Mouse (Mus musculus) midbrain, embryonic 10.5 days (tissue): ENCODE data around the gene Kcng4. TPM values are rescaled to one million over a fixed set of nuclear protein-coding genes. Genes with fewer than 3 reads are reported as not detected.

Source experiments
- DNase-seq: peaks from one replicate; pipeline ENCODE4 v3.0.0-alpha.2; 2017; ENCODE audit warnings: low spot score
- H3K27ac ChIP-seq: fragments of 300-500 bp; sonication (generic); replicated peaks from 2 replicates; pipeline ENCODE4 v1.5.1; 2016; ENCODE audit warnings: mild to moderate bottlenecking
- H3K27me3 ChIP-seq: fragments of 300-500 bp; sonication (generic); 2 replicates; pipeline ENCODE4 v1.6.1; 2016; ENCODE audit warnings: low read depth, mild to moderate bottlenecking; ENCODE audit not compliant: poor library complexity, severe bottlenecking
- H3K36me3 ChIP-seq: fragments of 300-500 bp; sonication (generic); 2 replicates; pipeline ENCODE4 v1.6.1; 2016; ENCODE audit warnings: mild to moderate bottlenecking, moderate library complexity
- H3K4me1 ChIP-seq: fragments of 300-500 bp; sonication (generic); 2 replicates; pipeline ENCODE4 v1.6.1; 2016
- H3K4me3 ChIP-seq: fragments of 300-500 bp; sonication (generic); 2 replicates; pipeline ENCODE4 v1.5.1; 2016; ENCODE audit warnings: mild to moderate bottlenecking, moderate library complexity
- H3K9me3 ChIP-seq: fragments of 300-500 bp; sonication (generic); replicated peaks from 2 replicates; pipeline ENCODE4 v1.6.1; 2016; ENCODE audit warnings: mild to moderate bottlenecking
- WGBS: fragments of 180-500 bp; shearing (Covaris S2); methylation state at CpG from one replicate; pipeline ENCODE4 v1.1.7; 2016; 5-methylcytosine and 5-hydroxymethylcytosine counted together
- polyA plus RNA-seq: library from polyadenylated mRNA; unstranded; fragments of >200 nt; fragmentation: Nextera tagmentation; extraction: Ambion mirVana; gene quantifications from 2 replicates; pipeline ENCODE4 v1.2.1, GENCODE M21; 2016

The Kcng4 gene
- polyA plus RNA-seq, 1 experiment from 2014 or later: 0.19 TPM

DNA sequence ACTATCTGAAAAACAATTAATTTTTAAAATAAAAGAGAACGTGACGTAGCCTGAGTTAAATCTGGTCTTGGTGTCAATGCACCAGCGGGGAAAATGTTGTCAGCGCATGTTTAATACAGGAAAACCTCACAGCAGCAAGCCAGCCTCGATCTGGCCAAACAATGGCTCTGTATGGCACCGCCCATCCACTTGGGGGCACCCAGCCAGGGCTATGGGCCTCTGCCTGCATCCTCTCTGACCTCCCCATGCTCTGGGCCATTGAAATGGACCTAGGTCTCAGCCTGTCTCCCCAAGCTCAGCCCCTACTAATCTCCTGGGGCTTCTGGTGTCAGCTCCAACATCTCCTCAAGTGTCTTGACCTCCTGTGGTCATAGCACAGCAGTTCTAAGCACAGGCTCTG lies 26.4 kb upstream of the Kcng4 start:
- Histone ChIP-seq H3K27me3 (peaks cover 6% of the 10 kb centered on the region), H3K36me3 (no peaks in the 10 kb centered on the region), H3K27ac (peak overlapping the region; percentile 55; the same call in 1 of the 2 replicates), H3K9me3 (no peaks in the 10 kb centered on the region; the same call in 1 of the 2 replicates), H3K4me1 (peaks cover 66% of the 10 kb centered on the region), H3K4me3 (no peak overlapping the region)
- 72% methylated on average over 6 of the region's 6 CpGs for WGBS
- DNase-seq: no peak

DNA sequence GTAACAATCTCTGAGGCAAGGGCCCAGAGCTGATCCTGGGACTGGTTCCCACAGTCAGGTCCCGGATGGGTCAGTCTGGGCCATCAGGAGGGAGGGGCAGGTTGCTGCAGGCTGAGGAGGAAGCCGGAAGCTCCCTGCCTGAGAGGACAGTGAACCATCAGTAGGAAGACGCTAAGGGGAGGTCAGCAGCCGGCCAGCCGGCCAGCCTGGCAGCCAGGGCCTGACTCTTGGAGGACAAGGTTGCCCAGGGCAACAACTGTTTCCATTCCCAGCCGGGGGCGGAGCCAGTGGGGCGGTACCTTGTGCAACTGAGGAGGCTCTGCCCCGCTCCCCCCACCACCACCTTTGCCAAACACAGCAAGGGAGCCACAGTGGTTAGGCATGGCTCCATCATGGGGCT lies 25.6 kb upstream of the Kcng4 start:
- Histone ChIP-seq H3K36me3 (no peaks in the 10 kb centered on the region), H3K4me3 (peak overlapping the region; percentile 16; the same call in 1 of the 2 replicates), H3K4me1 (peaks cover 60% of the 10 kb centered on the region), H3K9me3 (no peaks in the 10 kb centered on the region; the same call in 1 of the 2 replicates), H3K27me3 (no peaks in the 10 kb centered on the region), H3K27ac (peak overlapping the region; percentile 85)
- 3% methylated on average over 9 of the region's 9 CpGs for WGBS
- DNase-seq: peak; percentile 82

DNA sequence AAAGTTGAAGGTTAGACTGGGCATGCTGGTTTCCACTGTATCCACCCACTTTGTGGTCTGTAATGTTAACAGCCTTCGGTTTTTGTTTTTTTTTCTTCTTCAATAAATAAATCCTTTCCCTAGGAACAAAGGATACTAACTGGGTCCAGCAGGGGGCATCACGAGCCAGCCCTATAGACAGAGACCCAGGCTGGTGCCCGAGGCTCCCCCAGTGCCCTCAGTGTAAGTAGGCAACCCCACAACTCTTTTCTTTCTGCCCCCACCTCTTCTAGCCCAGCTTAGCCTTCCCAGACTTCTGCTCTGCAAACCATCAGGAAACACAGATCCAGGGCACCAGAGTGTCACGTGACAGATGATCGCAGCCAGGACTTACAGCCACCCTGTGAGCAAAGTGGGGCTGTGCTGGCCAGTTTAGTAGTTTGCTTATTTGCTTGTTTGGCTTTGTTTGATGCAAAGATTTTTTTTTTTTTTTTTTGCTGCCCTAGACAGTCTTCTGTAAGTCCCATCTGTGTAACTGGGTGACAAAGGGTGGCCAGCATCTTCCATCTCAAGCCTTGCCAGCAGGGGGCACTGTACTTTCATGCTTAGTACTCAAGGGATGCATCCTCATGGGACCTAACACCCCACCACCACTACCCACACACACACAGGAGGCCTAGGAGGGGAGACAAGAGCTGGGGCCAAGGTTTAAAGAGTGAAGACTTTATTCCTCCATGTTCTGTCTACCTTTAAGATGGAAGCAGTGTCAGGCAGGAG lies 21.4 kb upstream of the Kcng4 start:
- no peaks in the 10 kb centered on the region for H3K27me3 ChIP-seq
- H3K4me1 ChIP-seq: peaks cover 38% of the 10 kb centered on the region
- H3K36me3 ChIP-seq: no peaks in the 10 kb centered on the region
- DNase-seq: no peak
- no peak overlapping the region for H3K4me3 ChIP-seq
- WGBS: 63% methylated on average over 5 of the region's 5 CpGs
- no peaks in the 10 kb centered on the region; the same call in 1 of the 2 replicates for H3K9me3 ChIP-seq
- peak overlapping the region; percentile 33; the same call in 1 of the 2 replicates for H3K27ac ChIP-seq

DNA sequence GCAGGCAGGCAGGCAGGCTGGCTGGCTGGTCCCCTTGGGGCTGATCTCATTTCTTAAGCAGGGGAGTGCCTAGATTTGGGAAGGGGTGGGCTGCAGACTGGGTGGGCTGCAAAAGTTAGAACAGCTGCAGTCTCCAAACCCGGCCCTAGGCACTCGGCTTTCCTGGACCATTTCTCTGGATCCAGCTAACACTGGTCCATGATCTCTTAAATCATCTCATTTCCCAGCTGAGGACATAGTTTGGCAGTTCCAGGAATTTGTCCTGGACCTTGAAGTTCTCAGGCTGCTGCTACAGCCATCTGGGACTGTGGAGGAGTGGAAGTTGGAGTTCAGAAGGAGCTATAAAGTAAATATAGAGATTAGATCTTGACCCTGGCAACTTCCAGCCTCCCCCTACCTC lies 15.8 kb upstream of the Kcng4 start:
- no peak for DNase-seq
- peaks cover 17% of the 10 kb centered on the region for H3K4me1 ChIP-seq
- 63% methylated on average over 2 of the region's 2 CpGs for WGBS

DNA sequence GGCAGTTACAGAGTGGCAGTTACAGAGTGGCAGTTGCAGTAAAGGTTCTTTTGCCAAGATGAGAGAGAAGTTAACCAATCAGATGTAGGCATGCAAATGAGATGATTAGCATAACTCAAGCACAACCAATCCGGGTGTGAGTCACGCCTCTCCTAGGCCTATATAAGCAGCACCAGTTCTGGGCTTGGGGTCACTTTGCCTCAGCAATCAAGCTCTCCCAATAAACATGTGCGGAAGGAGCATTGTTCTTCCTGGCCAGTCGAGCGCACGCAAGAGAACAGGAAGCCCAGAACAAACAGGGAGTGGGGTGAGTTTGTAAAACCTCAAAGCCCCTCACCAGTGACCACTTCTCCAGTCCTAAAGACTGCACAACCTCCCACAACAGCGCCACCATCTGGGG lies 11.4 kb upstream of the Kcng4 start:
- H3K4me3 ChIP-seq: no peak overlapping the region
- H3K4me1 ChIP-seq: peaks cover 9% of the 10 kb centered on the region; the same call in 1 of the 2 replicates
- WGBS: 85% methylated on average over 7 of the region's 7 CpGs
- H3K9me3 ChIP-seq: peaks cover 5% of the 10 kb centered on the region; the same call in 1 of the 2 replicates
- H3K27ac ChIP-seq: no peak overlapping the region
- DNase-seq: no peak
- no peaks in the 10 kb centered on the region for H3K36me3 ChIP-seq
- no peaks in the 10 kb centered on the region for H3K27me3 ChIP-seq

More for the DNA sequence above, 15.8 kb upstream of the Kcng4 start:
- no peak overlapping the region for H3K27ac ChIP-seq
- no peak overlapping the region for H3K4me3 ChIP-seq
- H3K36me3 ChIP-seq: no peaks in the 10 kb centered on the region
- H3K27me3 ChIP-seq: no peaks in the 10 kb centered on the region
- H3K9me3 ChIP-seq: peaks cover 3% of the 10 kb centered on the region; the same call in 1 of the 2 replicates

DNA sequence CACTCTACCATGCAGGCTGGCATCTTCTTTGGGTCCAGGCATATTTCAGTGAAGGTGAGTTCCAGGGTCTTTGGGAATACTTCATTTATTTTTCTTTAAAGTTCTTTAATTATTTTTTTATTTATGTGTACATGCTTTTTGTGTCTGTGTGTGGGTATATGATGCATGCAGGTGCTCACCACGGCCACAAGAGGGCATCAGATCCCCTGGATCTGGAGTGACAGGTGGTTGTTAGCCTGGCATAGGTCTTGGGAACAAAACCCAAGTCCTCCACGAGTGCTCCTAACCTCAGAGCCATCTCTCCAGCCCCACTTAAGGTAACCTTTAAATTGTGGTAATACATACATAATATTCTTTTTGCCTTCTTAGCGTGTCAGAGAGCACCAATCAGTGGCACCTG lies 10.7 kb upstream of the Kcng4 start:
- Histone ChIP-seq H3K27me3 (no peaks in the 10 kb centered on the region), H3K36me3 (no peaks in the 10 kb centered on the region), H3K4me1 (peaks cover 8% of the 10 kb centered on the region; the same call in 1 of the 2 replicates), H3K4me3 (no peak overlapping the region), H3K27ac (no peak overlapping the region), H3K9me3 (peaks cover 5% of the 10 kb centered on the region; the same call in 1 of the 2 replicates)
- no peak for DNase-seq
- WGBS: 80% methylated on average over 3 of the region's 3 CpGs

DNA sequence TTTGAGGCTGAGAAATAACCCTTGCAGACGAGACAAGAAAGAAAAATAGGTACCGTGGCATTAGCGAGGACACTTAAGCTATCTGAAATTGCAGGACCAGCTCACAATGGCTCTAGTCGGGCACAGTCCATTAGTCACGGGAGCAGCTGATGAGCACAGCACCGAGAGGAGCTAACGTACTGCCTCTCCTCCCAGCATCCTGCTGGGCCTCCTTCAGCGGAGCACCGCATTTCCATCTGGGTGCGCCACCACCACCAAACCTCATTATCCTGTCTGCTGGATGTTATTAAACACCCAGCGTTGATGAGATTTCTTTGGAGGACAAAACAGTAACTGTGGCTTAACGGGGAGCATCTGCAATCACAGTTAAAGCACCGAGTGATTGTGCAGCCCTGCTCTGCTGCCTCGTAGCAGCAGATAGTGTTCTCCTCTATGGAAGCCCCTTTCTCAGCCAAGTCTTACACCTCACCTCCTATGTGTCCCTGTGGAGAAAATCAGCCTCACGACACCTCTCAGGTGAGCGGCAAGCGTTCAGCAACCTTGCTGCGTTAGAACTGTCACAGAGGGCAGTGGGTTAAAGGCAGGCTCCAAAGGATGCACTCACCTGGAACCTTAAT lies 9.6 kb upstream of the Kcng4 start:
- Histone ChIP-seq H3K4me1 (peaks cover 6% of the 10 kb centered on the region; the same call in 1 of the 2 replicates), H3K36me3 (no peaks in the 10 kb centered on the region), H3K27ac (no peak overlapping the region), H3K4me3 (no peak overlapping the region), H3K9me3 (peaks cover 5% of the 10 kb centered on the region; the same call in 1 of the 2 replicates), H3K27me3 (no peaks in the 10 kb centered on the region)
- WGBS: 75% methylated on average over 18 of the region's 18 CpGs
- no peak for DNase-seq

DNA sequence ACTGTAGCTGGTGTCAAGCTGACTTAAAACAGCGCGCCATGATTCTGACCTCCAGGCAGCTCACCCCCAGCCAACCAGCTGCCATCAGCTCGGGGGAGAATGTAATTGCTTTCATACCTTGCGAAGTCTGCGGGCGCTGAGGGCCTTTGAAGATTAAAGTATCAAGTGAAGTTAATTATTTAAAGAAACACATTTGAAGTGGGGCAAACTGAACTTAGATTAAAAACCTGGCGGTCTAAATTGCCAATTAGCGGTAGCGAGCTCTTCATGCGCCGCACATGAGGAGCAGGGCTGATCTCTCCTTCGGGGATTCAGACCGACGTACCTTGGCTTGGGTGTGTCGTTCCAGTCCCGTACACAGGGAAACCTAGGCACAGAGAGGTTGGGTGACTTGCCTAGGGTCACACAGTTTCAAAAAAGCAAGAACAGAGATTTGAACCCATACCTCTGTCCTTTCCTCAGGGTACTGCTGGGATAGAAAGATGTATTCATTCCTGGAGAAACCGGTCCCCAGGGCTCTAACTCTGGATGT lies 9.0 kb upstream of the Kcng4 start:
- Histone ChIP-seq H3K4me3 (no peak overlapping the region), H3K27ac (no peak overlapping the region), H3K9me3 (peaks cover 5% of the 10 kb centered on the region; the same call in 1 of the 2 replicates), H3K36me3 (no peaks in the 10 kb centered on the region), H3K4me1 (peaks cover 6% of the 10 kb centered on the region; the same call in 1 of the 2 replicates), H3K27me3 (no peaks in the 10 kb centered on the region)
- WGBS: 87% methylated on average over 17 of the region's 17 CpGs
- DNase-seq: no peak

DNA sequence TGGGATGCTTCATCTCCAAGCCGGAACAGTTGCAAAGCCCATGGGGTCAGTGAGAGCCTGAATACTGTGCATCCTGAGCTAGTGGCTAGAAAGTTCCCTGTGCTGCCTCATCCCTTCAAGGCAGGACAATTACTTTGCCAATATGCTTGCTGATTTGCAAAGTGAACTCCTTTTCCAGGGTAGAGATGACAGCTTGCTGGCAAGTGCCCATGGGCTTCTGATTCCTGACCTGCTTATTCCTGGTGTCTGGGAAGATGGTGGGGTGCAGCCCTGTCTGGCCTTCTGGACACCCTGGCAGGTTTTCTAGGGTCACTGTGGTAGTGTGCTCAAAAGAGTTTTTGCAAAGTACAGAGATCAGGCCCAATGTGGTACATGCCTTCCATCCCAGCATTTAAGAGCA lies 7.5 kb upstream of the Kcng4 start:
- no peak overlapping the region for H3K4me3 ChIP-seq
- no peak overlapping the region for H3K27ac ChIP-seq
- H3K36me3 ChIP-seq: no peaks in the 10 kb centered on the region
- H3K27me3 ChIP-seq: 0 out of 2 replicates have a peak, but pooled peaks cover under 1% of the 10 kb centered on the region
- DNase-seq: no peak
- H3K9me3 ChIP-seq: peaks cover 5% of the 10 kb centered on the region; the same call in 1 of the 2 replicates
- peaks cover 6% of the 10 kb centered on the region; the same call in 1 of the 2 replicates for H3K4me1 ChIP-seq
- WGBS: 87% methylated on average over 1 of the region's 1 CpGs

DNA sequence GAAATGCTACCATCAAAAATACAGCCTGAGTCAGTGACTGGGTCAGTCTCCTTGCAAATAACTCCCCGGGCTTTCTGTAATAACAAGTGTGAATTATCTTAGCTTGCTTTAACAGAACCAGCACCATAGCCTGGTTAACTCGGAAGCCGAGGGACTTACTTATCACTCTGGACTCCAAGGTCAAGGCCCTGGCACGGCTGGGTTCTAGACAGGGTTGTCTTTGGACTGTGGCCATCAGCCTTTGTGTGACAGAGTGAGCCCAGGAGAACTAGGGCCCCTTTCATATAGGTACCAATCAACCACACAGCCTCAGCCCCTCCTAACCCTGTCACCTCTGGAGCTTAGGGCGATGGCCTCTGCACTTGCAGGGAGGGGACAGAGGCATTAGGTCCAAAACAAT lies 5.6 kb upstream of the Kcng4 start:
- H3K36me3 ChIP-seq: no peaks in the 10 kb centered on the region
- no peak overlapping the region for H3K27ac ChIP-seq
- H3K4me3 ChIP-seq: no peak overlapping the region
- peaks cover 18% of the 10 kb centered on the region for H3K27me3 ChIP-seq
- WGBS: 84% methylated on average over 5 of the region's 5 CpGs
- DNase-seq: no peak
- H3K9me3 ChIP-seq: no peaks in the 10 kb centered on the region
- peaks cover 14% of the 10 kb centered on the region for H3K4me1 ChIP-seq

DNA sequence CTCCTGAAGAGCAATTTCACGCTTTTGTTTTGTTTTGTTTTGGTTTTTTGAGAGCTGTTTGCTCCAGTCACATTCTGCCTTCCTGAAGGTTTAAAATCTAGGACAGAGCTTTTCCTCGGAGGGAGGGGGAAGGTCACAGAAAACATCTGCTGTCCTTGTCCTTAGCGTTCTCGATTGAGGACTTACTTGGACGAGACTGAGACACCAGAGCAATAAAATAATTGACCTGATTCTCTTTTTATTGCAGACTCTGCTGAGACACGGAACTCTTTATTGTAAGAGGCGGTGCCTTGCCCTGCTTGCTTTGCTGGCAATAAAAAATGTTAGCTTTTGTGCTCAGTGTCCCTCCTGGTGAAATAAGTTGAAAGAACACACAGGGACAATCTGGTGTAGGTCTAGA lies 4.3 kb upstream of the Kcng4 start:
- DNase-seq: no peak
- peaks cover 30% of the 10 kb centered on the region for H3K27me3 ChIP-seq
- H3K36me3 ChIP-seq: no peaks in the 10 kb centered on the region
- H3K4me3 ChIP-seq: no peak overlapping the region
- 83% methylated on average over 7 of the region's 7 CpGs for WGBS
- H3K9me3 ChIP-seq: no peaks in the 10 kb centered on the region
- H3K27ac ChIP-seq: no peak overlapping the region
- peaks cover 21% of the 10 kb centered on the region for H3K4me1 ChIP-seq

DNA sequence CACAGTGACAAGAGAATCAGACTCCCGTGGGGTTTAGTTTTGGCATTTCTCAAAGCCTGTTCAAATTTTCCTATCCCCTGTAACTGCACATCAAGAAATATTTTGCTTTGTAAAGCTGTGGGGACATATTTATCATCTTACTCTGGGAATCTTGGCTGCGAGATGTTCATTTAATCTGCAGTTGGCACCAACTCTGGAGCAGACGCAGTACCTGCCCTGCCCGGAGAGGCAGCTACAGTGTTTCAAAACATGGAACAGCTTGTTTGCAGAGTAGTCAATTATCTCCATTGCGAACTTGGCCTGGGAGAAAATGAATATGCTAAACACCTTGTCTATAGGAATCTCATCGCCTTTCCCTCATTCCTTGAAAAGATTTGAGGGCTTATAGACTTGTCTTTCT lies 2.8 kb upstream of the Kcng4 start:
- Histone ChIP-seq H3K9me3 (no peaks in the 10 kb centered on the region), H3K36me3 (no peaks in the 10 kb centered on the region), H3K27ac (no peak overlapping the region), H3K4me3 (no peak overlapping the region), H3K27me3 (peaks cover 46% of the 10 kb centered on the region), H3K4me1 (peaks cover 29% of the 10 kb centered on the region)
- no peak for DNase-seq
- WGBS: 86% methylated on average over 6 of the region's 6 CpGs

DNA sequence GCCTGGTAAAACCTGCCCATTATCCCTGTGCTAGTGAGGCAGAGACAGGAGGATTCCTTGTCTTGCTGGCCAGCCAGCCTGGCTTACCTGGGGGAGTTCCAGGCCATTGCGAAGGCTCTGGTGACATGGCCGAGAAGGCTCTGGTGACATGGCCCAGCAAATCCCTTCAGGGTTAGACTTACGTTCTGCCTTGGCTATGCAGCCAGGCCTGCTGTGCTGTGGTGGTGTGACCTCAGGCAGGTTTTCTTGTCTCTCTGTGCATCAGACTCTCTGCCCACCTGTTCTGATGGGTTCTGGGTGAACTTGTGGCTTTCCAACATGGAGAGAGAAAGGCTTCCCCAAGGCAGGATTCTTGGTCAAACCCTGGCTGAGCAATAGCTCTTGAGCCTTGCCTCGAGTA lies 1.9 kb upstream of the Kcng4 start:
- H3K36me3 ChIP-seq: no peaks in the 10 kb centered on the region
- H3K4me1 ChIP-seq: peaks cover 37% of the 10 kb centered on the region
- peaks cover 54% of the 10 kb centered on the region for H3K27me3 ChIP-seq
- H3K4me3 ChIP-seq: no peak overlapping the region
- no peak for DNase-seq
- no peaks in the 10 kb centered on the region for H3K9me3 ChIP-seq
- WGBS: 89% methylated on average over 4 of the region's 4 CpGs
- H3K27ac ChIP-seq: no peak overlapping the region; the same call in 1 of the 2 replicates
